Mouse (Mus musculus) liver, postnatal 0 days (tissue): ENCODE measurements around the gene Gm16253. TPM values are rescaled to one million over a fixed set of nuclear protein-coding genes. Genes with fewer than 3 reads are reported as not detected.

Experiments used
- ATAC-seq: fragments of 200-750 bp; cut with Nextera tagmentation; 2 replicates; pipeline ENCODE4 v1.8.0; 2017; ENCODE audit warnings: mild to moderate bottlenecking, moderate library complexity
- DNase-seq: peaks from one replicate; pipeline ENCODE4 v3.0.0-alpha.2; 2016
- H3K27ac ChIP-seq: fragments of 300-500 bp; sonication (generic); 2 replicates; pipeline ENCODE4 v1.5.1; 2014; ENCODE audit warnings: antibody characterized with exemption, moderate library complexity, mild to moderate bottlenecking, low read depth
- H3K27me3 ChIP-seq: fragments of 300-500 bp; sonication (generic); 2 replicates; pipeline ENCODE4 v1.6.1; 2014; ENCODE audit warnings: low read length, control low read depth, mixed read lengths; ENCODE audit not compliant: insufficient read depth
- H3K36me3 ChIP-seq: fragments of 300-500 bp; sonication (generic); replicated peaks from 2 replicates; pipeline ENCODE4 v1.6.1; 2014; ENCODE audit warnings: mild to moderate bottlenecking, control low read depth, low read length, moderate library complexity, mixed read lengths; ENCODE audit not compliant: insufficient read depth
- H3K4me1 ChIP-seq: fragments of 300-500 bp; sonication (generic); 2 replicates; pipeline ENCODE4 v1.6.1; 2014; ENCODE audit warnings: antibody characterized with exemption, mild to moderate bottlenecking, control low read depth; ENCODE audit not compliant: insufficient read depth
- H3K4me2 ChIP-seq: fragments of 300-500 bp; sonication (generic); 2 replicates; pipeline ENCODE4 v1.6.1; 2014; ENCODE audit warnings: low read depth, mild to moderate bottlenecking, low read length, moderate library complexity, mixed read lengths
- H3K4me3 ChIP-seq: fragments of 300-500 bp; sonication (generic); 2 replicates; pipeline ENCODE4 v1.5.1; 2014; ENCODE audit warnings: low read depth, low read length
- H3K9ac ChIP-seq: fragments of 300-500 bp; sonication (generic); replicated peaks from 2 replicates; pipeline ENCODE4 v1.6.1; 2014; ENCODE audit warnings: mild to moderate bottlenecking, moderate library complexity
- H3K9me3 ChIP-seq: fragments of 300-500 bp; sonication (generic); 2 replicates; pipeline ENCODE4 v1.6.1; 2016; ENCODE audit warnings: mild to moderate bottlenecking, control low read depth, low read length, mixed read lengths
- CTCF ChIP-seq: sonication (generic); IDR thresholded peaks from 2 replicates; pipeline ENCODE4 v1.5.1; 2016; ENCODE audit warnings: antibody characterized with exemption, low read depth
- EP300 ChIP-seq: IDR thresholded peaks from 2 replicates; pipeline ENCODE4 v1.6.1; 2016; ENCODE audit warnings: antibody characterized with exemption, low read depth, mild to moderate bottlenecking
- WGBS: fragments of 180-500 bp; shearing (Covaris S2); extraction: QIAGEN DNeasy Blood & Tissue Kit; methylation state at CpG from one replicate; pipeline ENCODE4 v1.1.7; 2014; ENCODE audit not compliant: insufficient replicate concordance; 5-methylcytosine and 5-hydroxymethylcytosine counted together
- polyA plus RNA-seq: library from polyadenylated mRNA; unstranded; fragments of >200 nt; fragmentation: Nextera tagmentation; extraction: Ambion mirVana; gene quantifications from 2 replicates; pipeline ENCODE4 v1.2.1, GENCODE M21; 2015

Gm16253 gene
- polyA plus RNA-seq, 1 experiment from 2014 or later = not detected

DNA sequence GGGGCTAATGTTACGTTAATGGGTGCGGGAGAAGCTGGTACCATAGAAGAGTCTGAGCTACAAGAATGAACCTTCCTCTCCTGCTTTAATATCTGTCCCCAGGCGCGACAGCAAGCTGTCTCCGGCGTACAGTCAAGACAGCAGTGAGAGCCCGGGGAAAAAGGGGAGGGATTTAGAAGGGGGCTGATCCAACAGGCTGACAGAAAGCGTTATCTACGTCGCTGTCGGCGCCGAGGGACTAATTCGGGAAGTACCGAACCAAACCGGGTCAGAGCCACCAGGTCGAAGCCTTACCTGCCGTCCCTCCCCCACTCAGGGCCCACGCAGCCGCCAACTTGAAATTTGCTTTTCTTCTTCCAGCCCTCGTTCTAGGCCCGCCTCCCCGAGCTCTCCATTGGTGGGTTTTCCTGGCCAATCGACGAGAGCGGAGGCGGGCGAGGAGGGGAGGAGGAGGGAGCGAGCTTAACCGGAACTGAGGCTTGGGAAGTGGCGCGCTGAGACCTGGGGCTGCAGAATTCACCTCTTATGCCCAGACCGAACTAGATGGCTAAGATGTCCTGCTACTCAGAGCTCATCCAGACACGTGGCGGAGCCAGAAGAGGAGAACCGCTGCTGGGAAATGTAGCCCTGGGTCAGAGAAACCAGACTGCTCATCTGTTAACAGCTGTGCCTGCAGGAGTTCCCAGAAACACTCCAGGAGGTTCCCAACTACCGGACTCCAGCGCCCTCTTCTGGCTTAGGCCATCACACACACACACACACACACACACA lies 17.2 kb downstream of the Gm16253 start, which contains the start of gene Polr3gl:
Gene Polr3gl, minus strand, starts transcription at position 392 of the 771 bp plus-strand sequence.
- Histone ChIP-seq H3K27me3 (peaks cover 42% of the 10 kb centered on the region), H3K4me2 (peak within 1 kb of the TSS; percentile 83), H3K4me1 (peaks cover 30% of the 10 kb centered on the region), H3K27ac (peak within 1 kb of the TSS; percentile 75), H3K36me3 (no peaks in the 10 kb centered on the region), H3K9me3 (no peaks in the 10 kb centered on the region), H3K9ac (peak within 1 kb of the TSS; percentile 66), H3K4me3 (peak within 1 kb of the TSS; percentile 67)
- TF ChIP-seq EP300 = no peak
- TF ChIP-seq CTCF = peak; percentile 29
- WGBS = under 1% methylated on average over 38 of the region's 38 CpGs
- ATAC-seq (peak; percentile 94), DNase-seq (peak; percentile 94)

DNA sequence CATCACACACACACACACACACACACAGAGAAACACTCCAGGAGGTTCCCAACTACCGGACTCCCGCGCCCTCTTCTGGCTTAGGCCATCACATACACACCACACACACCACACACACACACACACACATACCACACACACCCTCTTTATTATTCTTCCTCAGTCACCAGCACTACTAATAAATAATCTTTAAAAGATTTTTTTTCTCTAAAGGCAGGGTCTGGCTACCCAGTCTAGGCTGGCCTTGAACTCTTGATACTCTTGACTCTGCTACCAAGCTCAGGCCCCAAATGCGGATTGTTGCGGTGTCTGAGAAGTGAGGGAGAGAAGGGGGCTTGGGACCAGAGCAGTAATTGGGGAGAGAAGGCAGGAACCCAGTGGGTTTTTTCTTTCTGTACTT lies 18.1 kb downstream of the Gm16253 start:
- Histone ChIP-seq H3K36me3 (no peaks in the 10 kb centered on the region), H3K4me3 (no peak overlapping the region), H3K9ac (no peak overlapping the region), H3K27me3 (peaks cover 51% of the 10 kb centered on the region), H3K27ac (no peak overlapping the region), H3K4me2 (no peak overlapping the region), H3K4me1 (peaks cover 30% of the 10 kb centered on the region), H3K9me3 (no peaks in the 10 kb centered on the region)
- WGBS = 88% methylated on average over 5 of the region's 5 CpGs
- no peak for ATAC-seq
- DNase-seq = no peak
- TF ChIP-seq EP300 = no peak
- no peak for TF ChIP-seq CTCF

DNA sequence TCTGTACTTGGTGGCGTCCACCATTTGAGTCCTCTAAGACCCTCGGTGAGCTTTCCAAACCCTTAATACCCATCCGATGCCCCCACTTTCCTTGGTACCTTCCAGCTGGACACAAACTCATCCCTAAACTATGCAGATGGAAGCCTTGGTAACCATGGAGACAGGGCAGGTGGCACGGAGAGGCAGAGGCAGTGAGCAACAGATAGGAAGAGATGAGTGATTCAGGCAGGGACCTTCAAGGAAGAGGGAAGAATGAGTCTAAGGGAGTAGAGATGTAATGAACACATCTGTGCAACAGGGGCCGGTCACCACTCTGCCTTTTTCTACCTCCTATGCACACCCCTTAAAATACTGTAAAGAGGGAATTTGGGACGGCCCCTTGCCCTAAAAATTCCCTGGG lies 18.9 kb downstream of the Gm16253 start:
- Histone ChIP-seq H3K36me3 (no peaks in the 10 kb centered on the region), H3K4me2 (no peak overlapping the region), H3K27me3 (peaks cover 57% of the 10 kb centered on the region), H3K27ac (no peak overlapping the region), H3K9ac (no peak overlapping the region), H3K4me3 (no peak overlapping the region), H3K9me3 (no peaks in the 10 kb centered on the region), H3K4me1 (peaks cover 30% of the 10 kb centered on the region)
- TF ChIP-seq EP300 = no peak
- TF ChIP-seq CTCF = no peak
- ATAC-seq = no peak
- no peak for DNase-seq
- 34% methylated on average over 6 of the region's 6 CpGs for WGBS

DNA sequence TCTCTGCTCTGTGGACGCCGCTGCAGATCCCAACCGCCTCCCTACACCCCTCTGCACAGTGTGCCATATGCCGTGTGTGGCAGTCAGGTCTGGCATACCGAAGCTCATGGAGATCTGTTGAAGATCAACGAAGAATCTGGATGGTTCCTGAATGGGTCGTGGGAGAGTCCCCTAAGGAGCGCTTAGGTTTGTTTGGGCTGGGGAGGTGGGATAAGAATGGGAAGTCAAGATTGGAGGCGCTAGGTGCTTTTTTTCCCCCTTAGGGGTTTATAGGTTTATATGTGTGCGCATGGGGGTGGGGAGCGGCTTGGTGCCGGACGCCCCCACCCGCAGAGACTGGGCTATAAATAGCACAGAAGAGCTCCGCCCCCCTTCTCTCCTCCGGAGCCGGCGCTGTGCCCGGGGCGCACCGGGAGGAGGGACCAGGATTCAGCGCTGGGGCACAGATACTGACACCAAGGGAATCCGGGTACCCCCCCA lies 19.5 kb downstream of the Gm16253 start, which contains the start of gene Ankrd34a:
Gene Ankrd34a, plus strand, starts transcription at position 409 of the 480 bp plus-strand sequence.
- 3% methylated on average over 23 of the region's 23 CpGs for WGBS
- TF ChIP-seq EP300 = no peak
- no peak for TF ChIP-seq CTCF
- peak within 1 kb of the TSS; percentile 41 for H3K4me3 ChIP-seq
- peaks cover 60% of the 10 kb centered on the region for H3K27me3 ChIP-seq
- H3K9me3 ChIP-seq = no peaks in the 10 kb centered on the region
- no peaks in the 10 kb centered on the region for H3K36me3 ChIP-seq
- peak within 1 kb of the TSS; percentile 68 for H3K4me2 ChIP-seq
- peaks cover 30% of the 10 kb centered on the region for H3K4me1 ChIP-seq
- no peak for ATAC-seq
- H3K9ac ChIP-seq = no peak within 1 kb of the TSS
- DNase-seq = no peak
- no peak within 1 kb of the TSS for H3K27ac ChIP-seq

DNA sequence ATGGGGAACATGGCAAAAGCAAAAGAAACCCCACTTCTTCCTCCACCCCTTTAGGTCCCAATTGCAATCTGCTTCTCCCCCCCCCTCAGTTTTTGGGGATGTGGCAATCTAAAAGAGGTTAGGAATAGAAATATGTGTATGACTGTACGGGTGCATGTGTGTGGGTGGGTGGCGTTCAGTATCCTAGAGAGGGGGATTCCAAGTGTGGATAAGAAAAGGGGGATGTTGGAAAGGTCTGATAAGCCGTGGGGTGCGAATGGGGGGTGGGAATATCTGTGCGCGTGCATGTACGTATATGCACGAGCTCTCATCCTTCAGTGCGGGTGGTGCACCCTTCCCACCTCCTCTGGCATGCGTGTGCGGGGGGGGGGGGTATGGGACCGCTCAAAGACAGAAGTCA lies 20.1 kb downstream of the Gm16253 start:
- Histone ChIP-seq H3K27ac (no peak overlapping the region), H3K4me1 (peaks cover 30% of the 10 kb centered on the region), H3K4me3 (peak overlapping the region; percentile 41), H3K9me3 (no peaks in the 10 kb centered on the region), H3K4me2 (peak overlapping the region; percentile 68), H3K27me3 (peaks cover 66% of the 10 kb centered on the region), H3K9ac (no peak overlapping the region), H3K36me3 (no peaks in the 10 kb centered on the region)
- ATAC-seq (no peak), DNase-seq (no peak)
- TF ChIP-seq CTCF (no peak), EP300 (no peak)
- 6% methylated on average over 9 of the region's 12 CpGs for WGBS

DNA sequence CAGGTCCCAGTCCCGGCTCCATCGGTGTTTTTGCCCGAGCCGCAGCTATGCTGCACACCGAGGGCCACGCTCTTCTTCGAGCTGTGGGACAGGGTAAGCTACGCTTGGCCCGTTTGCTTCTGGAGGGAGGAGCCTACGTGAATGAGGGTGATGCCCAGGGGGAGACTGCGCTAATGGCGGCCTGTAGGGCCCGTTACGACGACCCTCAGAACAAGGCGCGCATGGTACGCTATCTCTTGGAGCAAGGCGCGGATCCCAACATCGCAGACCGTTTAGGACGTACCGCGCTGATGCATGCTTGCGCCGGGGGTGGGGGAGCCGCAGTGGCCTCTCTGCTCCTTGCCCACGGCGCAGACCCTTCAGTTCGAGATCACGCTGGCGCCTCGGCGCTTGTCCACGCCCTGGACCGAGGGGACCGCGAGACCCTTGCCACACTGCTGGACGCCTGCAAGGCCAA lies 20.7 kb downstream of the Gm16253 start:
- no peak for ATAC-seq
- peak overlapping the region; percentile 68 for H3K4me2 ChIP-seq
- under 1% methylated on average over 40 of the region's 40 CpGs for WGBS
- no peak for TF ChIP-seq EP300
- TF ChIP-seq CTCF = no peak
- no peak overlapping the region for H3K27ac ChIP-seq
- H3K4me3 ChIP-seq = peak overlapping the region; percentile 41
- H3K27me3 ChIP-seq = peaks cover 67% of the 10 kb centered on the region
- no peaks in the 10 kb centered on the region for H3K9me3 ChIP-seq
- H3K4me1 ChIP-seq = peaks cover 25% of the 10 kb centered on the region
- no peaks in the 10 kb centered on the region for H3K36me3 ChIP-seq
- H3K9ac ChIP-seq = peak overlapping the region; percentile 50; the same call in 1 of the 2 replicates
- no peak for DNase-seq
